Mouse (Mus musculus) myocyte (in vitro differentiated cells): Measurements from ENCODE around the gene Cisd1. TPM values are rescaled to one million over a fixed set of nuclear protein-coding genes. Genes with fewer than 3 reads are reported as not detected.

Experiments used
- H3K27me3 ChIP-seq: one replicate; pipeline ENCODE4 v1.6.1; 2011; ENCODE audit not compliant: control insufficient read depth, insufficient read depth, insufficient read length
- H3K36me3 ChIP-seq: one replicate; pipeline ENCODE4 v1.6.1; 2011; ENCODE audit not compliant: control insufficient read depth, insufficient read depth
- H3K4me2 ChIP-seq: one replicate; pipeline ENCODE4 v1.6.1; 2011; ENCODE audit warnings: low read depth, control low read depth
- H3K4me3 ChIP-seq: one replicate; pipeline ENCODE4 v1.5.1; 2011; ENCODE audit warnings: mild to moderate bottlenecking, control low read depth, moderate library complexity
- H3K79me2 ChIP-seq: one replicate; pipeline ENCODE4 v1.6.1; 2011; ENCODE audit not compliant: control insufficient read depth, insufficient read depth
- H3ac ChIP-seq: one replicate; pipeline ENCODE4 v1.6.1; 2011; ENCODE audit not compliant: control insufficient read depth, insufficient read length
- CEBPB ChIP-seq: IDR thresholded peaks from 2 replicates; pipeline ENCODE4 v1.6.1; 2011; ENCODE audit warnings: mild to moderate bottlenecking, moderate library complexity; ENCODE audit not compliant: poor library complexity, insufficient read depth, severe bottlenecking
- E2F4 ChIP-seq: IDR thresholded peaks from one replicate; pipeline ENCODE4 v1.6.1; 2011; ENCODE audit warnings: mild to moderate bottlenecking, control low read depth, moderate library complexity; ENCODE audit not compliant: insufficient read depth
- MAX ChIP-seq: IDR thresholded peaks from one replicate; pipeline ENCODE4 v1.6.1; 2011; ENCODE audit warnings: low read depth, mild to moderate bottlenecking, control low read depth
- MYOD1 ChIP-seq, 3 experiments: IDR thresholded peaks; one replicate each; pipeline ENCODE4 v1.6.1; 2011; ENCODE audit warnings: control low read depth in 2 of 3, low read depth in 2 of 3, mild to moderate bottlenecking in 2 of 3, moderate library complexity in 1 of 3; ENCODE audit not compliant: insufficient read length in 2 of 3, control insufficient read depth in 1 of 3
- MYOG ChIP-seq, 3 experiments: IDR thresholded peaks; one replicate each; pipeline ENCODE4 v1.6.1; 2011; ENCODE audit warnings: control low read depth in 2 of 3, low read depth in 2 of 3, mild to moderate bottlenecking in 2 of 3; ENCODE audit not compliant: insufficient read length in 2 of 3, control insufficient read depth in 1 of 3, insufficient read depth in 1 of 3
- POLR2A ChIP-seq: IDR thresholded peaks from one replicate; pipeline ENCODE4 v1.6.1; 2011; ENCODE audit warnings: low read depth, mild to moderate bottlenecking, control low read depth, moderate library complexity; ENCODE audit not compliant: insufficient read length
- POLR2AphosphoS2 ChIP-seq: IDR thresholded peaks from one replicate; pipeline ENCODE4 v1.6.1; 2011; ENCODE audit warnings: low read depth, control low read depth; ENCODE audit not compliant: insufficient read length
- REST ChIP-seq: IDR thresholded peaks from one replicate; pipeline ENCODE4 v1.6.1; 2011; ENCODE audit warnings: mild to moderate bottlenecking, control low read depth, moderate library complexity; ENCODE audit not compliant: insufficient read depth, insufficient read length
- SRF ChIP-seq: IDR thresholded peaks from one replicate; pipeline ENCODE4 v1.6.1; 2011; ENCODE audit warnings: low read depth; ENCODE audit not compliant: control insufficient read depth, insufficient read length
- TCF12 ChIP-seq: IDR thresholded peaks from one replicate; pipeline ENCODE4 v1.6.1; 2011; ENCODE audit warnings: mild to moderate bottlenecking, control low read depth; ENCODE audit not compliant: poor library complexity, insufficient read depth, severe bottlenecking
- TCF3 ChIP-seq: IDR thresholded peaks from one replicate; pipeline ENCODE4 v1.6.1; 2011; ENCODE audit warnings: low read depth, control low read depth; ENCODE audit not compliant: insufficient read length
- USF1 ChIP-seq: IDR thresholded peaks from one replicate; pipeline ENCODE4 v1.6.1; 2011; ENCODE audit warnings: low read depth, mild to moderate bottlenecking, control low read depth, moderate library complexity
- polyA plus RNA-seq: library from polyadenylated mRNA; unstranded; fragments of >200 nt; fragmentation: generic; extraction: Trizol; gene quantifications from one replicate; pipeline ENCODE4 v1.2.1, GENCODE M21; 2012; ENCODE audit warnings: missing spikeins

Cisd1 gene
- polyA plus RNA-seq, 1 experiment = 124 TPM

- TF ChIP-seq MAX = no peak
- no peak for TF ChIP-seq REST
- H3K79me2 ChIP-seq = no peaks in the 10 kb centered on the region
Observed at GRCm38 (mm10) chr10:71330070-71330469, 14.7 kb downstream of the Cisd1 start.

GRCm38 (mm10) chr10:71329295-71329694 is 15.5 kb downstream of the Cisd1 start:
- peaks cover 15% of the 10 kb centered on the region for H3K36me3 ChIP-seq
- TF ChIP-seq REST (no peak), MYOD1 (IDR thresholded peaks at IDR 0.05; ENCODE audit: control insufficient read depth in 1 of 3, insufficient read length in 2 of 3, low read depth in 2 of 3) (no peak)
- no peak overlapping the region for H3K4me2 ChIP-seq
- no peak overlapping the region for H3K4me3 ChIP-seq
- no peaks in the 10 kb centered on the region for H3K79me2 ChIP-seq
- no peak overlapping the region for H3ac ChIP-seq
- no peaks in the 10 kb centered on the region for H3K27me3 ChIP-seq

More at GRCm38 (mm10) chr10:71330070-71330469, 14.7 kb downstream of the Cisd1 start:
- Histone ChIP-seq H3K4me3 (no peak overlapping the region), H3K27me3 (no peaks in the 10 kb centered on the region), H3K36me3 (peaks cover 15% of the 10 kb centered on the region), H3K4me2 (no peak overlapping the region), H3ac (no peak overlapping the region)

GRCm38 (mm10) chr10:71328870-71329269 is 15.9 kb downstream of the Cisd1 start:
- Histone ChIP-seq H3K79me2 (no peaks in the 10 kb centered on the region), H3K4me2 (no peak overlapping the region), H3K27me3 (no peaks in the 10 kb centered on the region), H3K4me3 (no peak overlapping the region), H3ac (no peak overlapping the region), H3K36me3 (peaks cover 15% of the 10 kb centered on the region)
- no peak for TF ChIP-seq POLR2AphosphoS2
- no peak for TF ChIP-seq TCF12

- Histone ChIP-seq H3K4me3 (no peak overlapping the region), H3K27me3 (no peaks in the 10 kb centered on the region), H3K36me3 (peaks cover 14% of the 10 kb centered on the region), H3ac (no peak overlapping the region), H3K79me2 (no peaks in the 10 kb centered on the region), H3K4me2 (no peak overlapping the region)
- TF ChIP-seq MYOG (IDR thresholded peaks at IDR 0.05; ENCODE audit: control insufficient read depth in 1 of 3, insufficient read depth in 1 of 3, insufficient read length in 2 of 3, low read depth in 2 of 3) (no peak), MYOD1 (IDR thresholded peaks at IDR 0.05; ENCODE audit: control insufficient read depth in 1 of 3, insufficient read length in 2 of 3, low read depth in 2 of 3) (no peak)
Observed at GRCm38 (mm10) chr10:71328382-71328781, 16.4 kb downstream of the Cisd1 start.

- H3K79me2 ChIP-seq = no peaks in the 10 kb centered on the region
- no peaks in the 10 kb centered on the region for H3K27me3 ChIP-seq
- peaks cover 9% of the 10 kb centered on the region for H3K36me3 ChIP-seq
- H3ac ChIP-seq = no peak overlapping the region
- no peak overlapping the region for H3K4me3 ChIP-seq
- no peak overlapping the region for H3K4me2 ChIP-seq
- TF ChIP-seq MYOD1 (IDR thresholded peaks at IDR 0.05; ENCODE audit: control insufficient read depth in 1 of 3, insufficient read length in 2 of 3, low read depth in 2 of 3) (no peak), POLR2A (no peak), SRF (no peak), MAX (no peak), E2F4 (no peak), POLR2AphosphoS2 (no peak), USF1 (no peak), CEBPB (no peak), TCF3 (no peak), TCF12 (no peak), REST (no peak)
Observed at GRCm38 (mm10) chr10:71327386-71327785, 17.4 kb downstream of the Cisd1 start.

- Histone ChIP-seq H3K4me2 (no peak overlapping the region), H3K79me2 (no peaks in the 10 kb centered on the region), H3K36me3 (peaks cover 9% of the 10 kb centered on the region), H3K4me3 (no peak overlapping the region), H3ac (no peak overlapping the region), H3K27me3 (no peaks in the 10 kb centered on the region)
- no peak for TF ChIP-seq TCF12
- TF ChIP-seq MYOG (IDR thresholded peaks at IDR 0.05; ENCODE audit: control insufficient read depth in 1 of 3, insufficient read depth in 1 of 3, insufficient read length in 2 of 3, low read depth in 2 of 3) = no peak
- no peak for TF ChIP-seq SRF
- TF ChIP-seq POLR2A = no peak
- no peak for TF ChIP-seq USF1
- no peak for TF ChIP-seq REST
- no peak for TF ChIP-seq TCF3
- TF ChIP-seq CEBPB = no peak
- no peak for TF ChIP-seq MAX
- no peak for TF ChIP-seq POLR2AphosphoS2
Observed at GRCm38 (mm10) chr10:71326789-71327188, 18.0 kb downstream of the Cisd1 start.
